Mouse (Mus musculus) CH12.LX (cell line): ENCODE data around the gene Rangrf. TPM values are rescaled to one million over a fixed set of nuclear protein-coding genes. Genes with fewer than 3 reads are reported as not detected.

Source experiments
- DNase-seq: peaks from one replicate; pipeline ENCODE4 v3.0.0-alpha.2; 2013; ENCODE audit errors: extremely low read depth
- H3K27ac ChIP-seq: 2 replicates; pipeline ENCODE4 v1.5.1; 2012; ENCODE audit warnings: low read depth, mild to moderate bottlenecking, control low read depth, moderate library complexity; ENCODE audit not compliant: insufficient read depth
- H3K27me3 ChIP-seq: replicated peaks from 2 replicates; pipeline ENCODE3; 2012; ENCODE audit warnings: inconsistent platforms
- H3K36me3 ChIP-seq, 2 experiments: replicated peaks in 1 of 2; 2 replicates each; pipeline versions ENCODE3 to v1.6.1; 2012; ENCODE audit warnings: inconsistent platforms in 1 of 2, low read length in 1 of 2, mild to moderate bottlenecking in 1 of 2, mixed read lengths in 1 of 2, moderate library complexity in 1 of 2; ENCODE audit not compliant: control insufficient read depth in 1 of 2, insufficient read depth in 1 of 2
- H3K4me1 ChIP-seq, 2 experiments: 2 replicates each; pipeline ENCODE4 v1.6.1; 2012; ENCODE audit warnings: inconsistent platforms in 1 of 2, moderate library complexity in 1 of 2; ENCODE audit not compliant: insufficient read depth in 2 of 2, control insufficient read depth in 1 of 2
- H3K4me2 ChIP-seq: 2 replicates; pipeline ENCODE4 v1.6.1; 2012; ENCODE audit warnings: low read depth, mild to moderate bottlenecking, control low read depth; ENCODE audit not compliant: poor library complexity, insufficient read depth, severe bottlenecking
- H3K4me3 ChIP-seq, 3 experiments: fragments of 150-350 bp in 1 of 3; sonication (generic) in 1 of 3; replicated peaks in 1 of 3; 2 replicates each; pipeline versions ENCODE3 to v1.5.1; 2011 to 2012; ENCODE audit warnings: low read depth in 2 of 3, low read length in 2 of 3, mild to moderate bottlenecking in 2 of 3, moderate library complexity in 2 of 3, control low read depth in 1 of 3, improper control_type of control experiment in 1 of 3, inconsistent platforms in 1 of 3, mixed read lengths in 1 of 3; ENCODE audit not compliant: poor library complexity in 1 of 3
- H3K79me2 ChIP-seq: replicated peaks from 2 replicates; pipeline ENCODE4 v1.6.1; 2012; ENCODE audit warnings: mild to moderate bottlenecking, moderate library complexity; ENCODE audit not compliant: control insufficient read depth, poor library complexity, insufficient read depth, severe bottlenecking; ENCODE audit errors: extremely low read depth
- H3K9ac ChIP-seq: 2 replicates; pipeline ENCODE4 v1.6.1; 2012; ENCODE audit warnings: low read depth, mild to moderate bottlenecking, control low read depth, moderate library complexity; ENCODE audit not compliant: insufficient read depth
- H3K9me3 ChIP-seq: replicated peaks from 2 replicates; pipeline ENCODE3; 2012; ENCODE audit warnings: low read length, inconsistent platforms, mixed read lengths
- CHD1 ChIP-seq: IDR thresholded peaks from 2 replicates; pipeline ENCODE4 v1.6.1; 2012; ENCODE audit warnings: low read depth, low read length, improper control_type of control experiment, inconsistent platforms
- CHD2 ChIP-seq: IDR thresholded peaks from 2 replicates; pipeline ENCODE4 v1.6.1; 2011; ENCODE audit warnings: low read length, improper control_type of control experiment
- CTCF ChIP-seq, 2 experiments: IDR thresholded peaks in 1 of 2; conservative IDR thresholded peaks in 1 of 2; 2 replicates each; pipeline ENCODE4 v1.5.1; 2011 to 2012; ENCODE audit warnings: low read depth in 2 of 2, low read length in 2 of 2, improper control_type of control experiment in 1 of 2, inconsistent platforms in 1 of 2, mild to moderate bottlenecking in 1 of 2, moderate library complexity in 1 of 2
- ELF1 ChIP-seq: IDR thresholded peaks from 2 replicates; pipeline ENCODE4 v1.6.1; 2014; ENCODE audit warnings: low read depth, mild to moderate bottlenecking, inconsistent platforms, low read length, improper control_type of control experiment
- EP300 ChIP-seq: IDR thresholded peaks from 2 replicates; pipeline ENCODE4 v1.6.1; 2011; ENCODE audit warnings: low read length, improper control_type of control experiment
- ETS1 ChIP-seq: conservative IDR thresholded peaks from 2 replicates; pipeline ENCODE4 v1.6.1; 2012; ENCODE audit warnings: low read depth, mild to moderate bottlenecking, inconsistent platforms, low read length, improper control_type of control experiment, moderate library complexity
- IRF4 ChIP-seq: IDR thresholded peaks from 2 replicates; pipeline ENCODE4 v1.6.1; 2014; ENCODE audit warnings: low read depth, mild to moderate bottlenecking, inconsistent platforms, low read length, improper control_type of control experiment
- JUN ChIP-seq: IDR thresholded peaks from 2 replicates; pipeline ENCODE4 v1.6.1; 2011; ENCODE audit warnings: low read depth, mild to moderate bottlenecking, low read length, improper control_type of control experiment, moderate library complexity; ENCODE audit not compliant: insufficient read depth
- JUND ChIP-seq: conservative IDR thresholded peaks from 2 replicates; pipeline ENCODE4 v1.6.1; 2011; ENCODE audit warnings: low read depth, low read length, improper control_type of control experiment
- KAT2A ChIP-seq: IDR thresholded peaks from 2 replicates; pipeline ENCODE4 v1.6.1; 2012; ENCODE audit warnings: low read length, improper control_type of control experiment, inconsistent platforms; ENCODE audit not compliant: insufficient replicate concordance
- MAFK ChIP-seq: IDR thresholded peaks from 2 replicates; pipeline ENCODE4 v1.6.1; 2011; ENCODE audit warnings: low read length, improper control_type of control experiment; ENCODE audit not compliant: insufficient replicate concordance
- MAX ChIP-seq: IDR thresholded peaks from 2 replicates; pipeline ENCODE4 v1.6.1; 2011; ENCODE audit warnings: low read length, improper control_type of control experiment
- MAZ ChIP-seq: IDR thresholded peaks from 2 replicates; pipeline ENCODE4 v1.6.1; 2012; ENCODE audit warnings: low read depth, mild to moderate bottlenecking, inconsistent platforms, low read length, improper control_type of control experiment, moderate library complexity
- MEF2A ChIP-seq: IDR thresholded peaks from 2 replicates; pipeline ENCODE4 v1.6.1; 2014; ENCODE audit warnings: low read depth, mild to moderate bottlenecking, inconsistent platforms, low read length, improper control_type of control experiment, borderline replicate concordance
- MXI1 ChIP-seq: IDR thresholded peaks from 2 replicates; pipeline ENCODE4 v1.6.1; 2011; ENCODE audit warnings: mild to moderate bottlenecking, low read depth, low read length, improper control_type of control experiment
- MYC ChIP-seq: IDR thresholded peaks from 2 replicates; pipeline ENCODE4 v1.6.1; 2011; ENCODE audit warnings: low read depth, mild to moderate bottlenecking, improper control_type of control experiment, low read length
- NELFE ChIP-seq: IDR thresholded peaks from 2 replicates; pipeline ENCODE4 v1.6.1; 2011; ENCODE audit warnings: low read depth, low read length, improper control_type of control experiment
- NRF1 ChIP-seq: IDR thresholded peaks from 2 replicates; pipeline ENCODE4 v1.6.1; 2014; ENCODE audit warnings: low read depth, mild to moderate bottlenecking, inconsistent platforms, low read length, improper control_type of control experiment, moderate library complexity
- PAX5 ChIP-seq: IDR thresholded peaks from 2 replicates; pipeline ENCODE4 v1.6.1; 2012; ENCODE audit warnings: low read length, inconsistent platforms, mixed read lengths
- POLR2A ChIP-seq: IDR thresholded peaks from 2 replicates; pipeline ENCODE4 v1.6.1; 2011; ENCODE audit warnings: low read depth, mild to moderate bottlenecking, improper control_type of control experiment, low read length
- RAD21 ChIP-seq: IDR thresholded peaks from 2 replicates; pipeline ENCODE4 v1.6.1; 2011; ENCODE audit warnings: low read depth, mild to moderate bottlenecking, low read length, improper control_type of control experiment, moderate library complexity
- RCOR1 ChIP-seq: conservative IDR thresholded peaks from 2 replicates; pipeline ENCODE4 v1.6.1; 2012; ENCODE audit warnings: low read depth, mild to moderate bottlenecking, inconsistent platforms, low read length, improper control_type of control experiment
- SIN3A ChIP-seq: IDR thresholded peaks from 2 replicates; pipeline ENCODE4 v1.6.1; 2012; ENCODE audit warnings: low read length, improper control_type of control experiment, inconsistent platforms
- SMC3 ChIP-seq: IDR thresholded peaks from 2 replicates; pipeline ENCODE4 v1.6.1; 2011; ENCODE audit warnings: low read depth, low read length, improper control_type of control experiment
- TBP ChIP-seq: conservative IDR thresholded peaks from 2 replicates; pipeline ENCODE4 v1.6.1; 2011; ENCODE audit warnings: low read depth, low read length, improper control_type of control experiment
- UBTF ChIP-seq: IDR thresholded peaks from 2 replicates; pipeline ENCODE4 v1.6.1; 2012; ENCODE audit warnings: low read depth, mild to moderate bottlenecking, inconsistent platforms, low read length, improper control_type of control experiment, moderate library complexity
- USF2 ChIP-seq: conservative IDR thresholded peaks from 2 replicates; pipeline ENCODE4 v1.6.1; 2011; ENCODE audit warnings: low read depth, low read length, improper control_type of control experiment
- ZC3H11A ChIP-seq: IDR thresholded peaks from 2 replicates; pipeline ENCODE4 v1.6.1; 2012; ENCODE audit warnings: low read depth, mild to moderate bottlenecking, inconsistent platforms, low read length, improper control_type of control experiment
- ZMIZ1 ChIP-seq: IDR thresholded peaks from 2 replicates; pipeline ENCODE4 v1.6.1; 2012; ENCODE audit warnings: low read depth, mild to moderate bottlenecking, inconsistent platforms, low read length, improper control_type of control experiment
- ZNF384 ChIP-seq: IDR thresholded peaks from 2 replicates; pipeline ENCODE4 v1.6.1; 2012; ENCODE audit warnings: low read depth, low read length, improper control_type of control experiment, inconsistent platforms
- dilution Hi-C: fragments of 300-500 bp; cut with MboI; formaldehyde crosslinking; loops from 2 replicates; pipeline ENCODE4 v1.14.3; 2020; ENCODE audit warnings: low sequenced_read_pairs; ENCODE audit not compliant: extremely low pct_unique_long_range_greater_than_20kb, extremely low pct_ligation_motif_present
- in situ Hi-C: fragments of 300-500 bp; cut with MboI; formaldehyde crosslinking; loops from 3 replicates; pipeline ENCODE4 v1.14.3; 2019; ENCODE audit warnings: low sequenced_read_pairs, low pct_ligation_motif_present, low pct_unique_long_range_greater_than_20kb, mixed read lengths
- polyA plus RNA-seq: library from polyadenylated mRNA; unstranded; fragments of >175 nt; gene quantifications from 2 replicates; pipeline ENCODE4 v1.2.1, GENCODE M21; 2012; ENCODE audit warnings: low read depth; ENCODE audit not compliant: insufficient read length
- total RNA-seq, 2 experiments: library from RNA; depleted of rRNA; stranded (reverse); fragments of 300-350 nt in 1 of 2; fragments of >200 nt in 1 of 2; gene quantifications; 2 replicates each; pipeline ENCODE4 v1.2.3; 2012 to 2014

Gene Rangrf
- total and polyA plus RNA-seq, 3 experiments = 106 to 158 (median 111) TPM

DNA sequence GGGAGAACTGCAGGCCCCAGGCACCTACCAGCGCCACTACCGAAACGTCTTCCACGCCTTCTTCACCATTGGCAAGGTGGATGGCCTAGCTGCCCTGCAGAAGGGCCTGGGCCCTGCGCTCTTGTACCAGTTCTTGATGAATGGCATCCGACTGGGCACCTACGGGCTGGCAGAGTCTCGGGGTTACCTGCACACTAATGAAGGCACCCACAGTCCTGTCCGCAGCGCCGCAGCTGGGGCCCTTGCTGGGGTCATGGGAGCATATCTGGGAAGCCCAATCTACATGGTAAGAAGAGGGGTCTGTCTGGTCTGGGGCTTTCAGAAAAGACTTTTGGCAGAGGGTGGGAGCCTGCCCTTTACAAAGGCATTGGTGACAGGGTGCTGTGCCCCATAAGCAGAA, 6.2 kb downstream of the Rangrf start:
- in situ Hi-C loops = no loop called here
- dilution Hi-C loops = no loop called here
- Histone ChIP-seq H3K9ac (0 out of 2 replicates have a peak overlapping the region, but pooled peaks have one; percentile 36), H3K4me2 (no peak overlapping the region; the same call in 1 of the 2 replicates), H3K9me3 (no peaks in the 10 kb centered on the region)
- no peak for TF ChIP-seq POLR2A
- TF ChIP-seq ZMIZ1 = no peak
- no peak for TF ChIP-seq MAFK
- TF ChIP-seq RAD21 = no peak
- no peak for TF ChIP-seq UBTF
- TF ChIP-seq ZC3H11A = no peak
- no peak for TF ChIP-seq CTCF (conservative IDR thresholded peaks at IDR 0.05 in 1 of 2, IDR thresholded peaks at IDR 0.05 in 1 of 2; ENCODE audit: low read depth in 2 of 2, low read length in 2 of 2)
- TF ChIP-seq SMC3 = no peak
- TF ChIP-seq JUN = no peak
- no peak for TF ChIP-seq PAX5
- no peak for TF ChIP-seq MXI1
- TF ChIP-seq MYC = no peak
- no peak for TF ChIP-seq IRF4
- no peak for TF ChIP-seq CHD1
- no peak for TF ChIP-seq KAT2A
- no peak for TF ChIP-seq ETS1
- TF ChIP-seq MAZ = no peak
- TF ChIP-seq CHD2 = no peak
- TF ChIP-seq, all 38 proteins: peak for 0
- Histone ChIP-seq H3K27me3 (peaks cover 6% of the 10 kb centered on the region), H3K36me3 (peaks cover 0 to 20% of the 10 kb centered on the region in 2 experiments), H3K4me3 (no peak overlapping the region), H3K27ac (no peak overlapping the region), H3K79me2 (no peaks in the 10 kb centered on the region), H3K4me1 (peaks cover 10 to 34% of the 10 kb centered on the region in 2 experiments)
- DNase-seq = no peak

DNA sequence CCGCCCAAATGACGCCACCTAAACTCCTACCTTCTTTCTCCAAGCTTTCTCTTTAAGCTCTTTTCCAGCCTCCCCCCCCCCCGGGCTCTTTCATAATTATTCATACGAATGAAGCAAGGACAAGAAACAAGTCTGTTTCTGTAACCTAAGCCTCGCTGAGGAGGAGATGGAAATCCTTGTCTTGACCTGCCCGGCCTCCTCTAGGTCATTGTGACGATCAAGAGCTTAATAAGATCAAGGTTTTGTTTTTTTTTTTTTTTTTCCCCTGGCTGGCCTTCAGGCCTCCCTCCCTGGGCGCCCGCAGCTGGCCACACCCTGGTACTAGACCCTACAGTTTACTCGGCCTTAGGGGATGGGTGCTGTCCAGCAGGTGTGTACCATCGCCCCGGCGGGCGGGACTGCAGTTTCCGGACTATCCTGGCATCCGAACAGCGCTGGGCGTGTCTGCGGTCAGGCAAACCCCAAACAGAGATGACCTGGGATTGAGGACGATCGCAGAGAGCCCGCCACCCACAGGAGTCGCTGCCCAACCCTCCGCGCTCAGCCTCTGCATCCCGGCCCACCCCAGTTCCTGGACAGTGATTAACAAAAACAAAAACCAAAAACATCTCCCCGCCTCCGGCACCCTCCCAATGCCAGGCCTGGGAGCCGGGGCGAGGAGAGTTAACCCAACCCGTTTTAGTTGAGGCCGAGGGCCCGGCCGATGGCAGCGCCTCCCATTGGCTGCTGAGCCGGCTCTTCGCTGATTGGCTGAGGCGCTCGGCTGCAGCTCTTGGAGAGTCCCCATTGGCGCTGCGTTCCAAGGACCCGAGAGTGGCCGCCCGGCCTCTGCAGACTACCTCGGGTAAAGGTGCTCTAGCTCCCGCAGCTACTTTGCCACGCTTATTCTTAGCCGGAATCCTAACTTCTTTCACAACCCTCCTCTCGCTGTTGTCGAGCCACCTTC, 7.4 kb downstream of the Rangrf start, which contains the start of gene Slc25a35:
TSS of gene Slc25a35 (plus strand) at position 795 of the 946 bp plus-strand sequence.
- in situ Hi-C loops = no loop called here
- no peaks in the 10 kb centered on the region for H3K9me3 ChIP-seq
- H3K4me1 ChIP-seq = peaks cover 6 to 29% of the 10 kb centered on the region in 2 experiments; a peak in 3 of 4 replicates
- peak within 1 kb of the TSS; percentile 86 for H3K4me2 ChIP-seq
- peaks cover 13% of the 10 kb centered on the region for H3K27me3 ChIP-seq
- peaks cover 0 to 20% of the 10 kb centered on the region in 2 experiments for H3K36me3 ChIP-seq
- H3K9ac ChIP-seq = peak within 1 kb of the TSS; percentile 36
- H3K27ac ChIP-seq = no peak within 1 kb of the TSS
- dilution Hi-C loops = no loop called here
- DNase-seq = peak; percentile 90
- peak within 1 kb of the TSS; percentile 51 to 56 (median 54) for H3K4me3 ChIP-seq
- H3K79me2 ChIP-seq = no peaks in the 10 kb centered on the region
- peak; percentile 63; the same call in 1 of the 2 replicates for TF ChIP-seq ZMIZ1
- no peak for TF ChIP-seq PAX5
- TF ChIP-seq MAX = no peak
- peak; percentile 82 for TF ChIP-seq ZNF384
- TF ChIP-seq MEF2A = no peak
- TF ChIP-seq RCOR1 = no peak
- no peak for TF ChIP-seq ETS1
- no peak for TF ChIP-seq USF2
- no peak for TF ChIP-seq ZC3H11A
- no peak; the same call in 1 of the 2 replicates for TF ChIP-seq EP300
- TF ChIP-seq CHD1 = no peak
- TF ChIP-seq NELFE = peak; percentile 8; the same call in 1 of the 2 replicates
- TF ChIP-seq SMC3 = no peak
- TF ChIP-seq NRF1 = no peak
- TF ChIP-seq JUND = no peak
- peak; percentile 88 for TF ChIP-seq SIN3A
- TF ChIP-seq TBP = no peak
- TF ChIP-seq CTCF (conservative IDR thresholded peaks at IDR 0.05 in 1 of 2, IDR thresholded peaks at IDR 0.05 in 1 of 2; ENCODE audit: low read depth in 2 of 2, low read length in 2 of 2) = no peak; a peak in 2 of 4 replicates
- peak; percentile 22; the same call in 1 of the 2 replicates for TF ChIP-seq IRF4
- TF ChIP-seq ELF1 = peak; percentile 31
